In the genomic region with DNA sequence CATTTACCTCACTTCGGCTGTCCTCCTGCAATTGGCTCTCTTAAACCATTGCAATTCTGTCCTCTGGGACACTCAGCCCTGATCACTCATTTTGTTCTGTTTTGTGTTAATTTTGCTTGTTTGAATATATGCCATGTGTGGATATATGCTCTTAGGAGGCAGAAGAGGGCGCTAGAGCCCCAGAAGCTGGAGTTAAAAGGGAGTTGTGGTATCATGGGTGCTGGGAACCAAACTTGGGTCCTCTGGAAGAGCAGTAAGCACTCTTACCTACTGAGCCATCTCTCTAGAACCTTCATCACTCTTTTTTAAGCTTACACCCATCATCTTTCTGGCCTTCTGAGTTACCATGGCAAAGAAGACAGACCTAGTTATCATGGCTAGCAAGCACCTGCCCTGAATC, we compare ENCODE assay signal across 29 mouse cellular contexts. TPM values are rescaled to one million over a fixed set of nuclear protein-coding genes. Genes with fewer than 3 reads are reported as not detected.
DNase-seq lines count a peak whose midpoint lies in the region; ATAC-seq and TF ChIP-seq lines count a peak whose summit lies in the region.
"Had no signal": no experiment of that assay in that cellular context is flagged by ENCODE, and none has a peak within 500 bp of the region (broad histone marks: within the 10 kb centered on the region; RNA-seq: fewer than 3 reads in every experiment).

No protein-coding gene starts in this region.

- H3K27me3 ChIP-seq in lung, postnatal 0 days (replicated peaks; ENCODE audit: insufficient read depth, low read length), result peaks cover 7% of the 10 kb centered on the region; the same call in 1 of the 2 replicates
- no peaks in the 10 kb centered on the region for H3K27me3 ChIP-seq in ES-Bruce4 (ENCODE audit: control insufficient read depth, insufficient read depth, low read length, poor library complexity, severe bottlenecking)
- peaks cover 68% of the 10 kb centered on the region for H3K27me3 ChIP-seq in limb, embryonic 10.5 days (ENCODE audit: low read depth, poor library complexity, severe bottlenecking)
- no peaks in the 10 kb centered on the region for H3K27me3 ChIP-seq in cerebellum, adult 2 months (ENCODE audit: control insufficient read depth, insufficient read depth, low read length)

- no peak overlapping the region for H3K4me3 ChIP-seq in lung, postnatal 0 days (ENCODE audit: low read depth, low read length)
- peak overlapping the region; percentile 16 for H3K4me3 ChIP-seq in ES-Bruce4 (ENCODE audit: low read depth, low read length)
- no peak overlapping the region for H3K4me3 ChIP-seq in limb, embryonic 10.5 days
- no peak overlapping the region for H3K4me3 ChIP-seq in cerebellum, adult 2 months (replicated peaks; ENCODE audit: insufficient read depth, low read depth, low read length)
- H3K4me3 ChIP-seq: embryonic facial prominence, embryonic 13.5 days; forebrain, embryonic 10.5 days; heart, embryonic 10.5 days; heart, embryonic 15.5 days; liver, embryonic 13.5 days; midbrain, embryonic 10.5 days had no signal

- no peak for TF ChIP-seq EP300 in lung, postnatal 0 days (IDR thresholded peaks at IDR 0.05)
- TF ChIP-seq EP300 in ES-Bruce4 (IDR thresholded peaks at IDR 0.05; ENCODE audit: insufficient read depth, low read depth, low read length), result no peak

- TF ChIP-seq CTCF in lung, postnatal 0 days (IDR thresholded peaks at IDR 0.05), result 0 out of 2 replicates have a peak, but pooled peaks have one; percentile 6
- peak; percentile 8 for TF ChIP-seq CTCF in ES-Bruce4 (IDR thresholded peaks at IDR 0.05; ENCODE audit: low read depth, low read length)
- no peak for TF ChIP-seq CTCF in cerebellum, adult 2 months (IDR thresholded peaks at IDR 0.05; ENCODE audit: borderline replicate concordance, insufficient read depth, low read depth, low read length)

- no peak overlapping the region for H3K9ac ChIP-seq in lung, postnatal 0 days (replicated peaks; ENCODE audit: low read depth)
- H3K9ac ChIP-seq in ES-Bruce4 (ENCODE audit: low read depth, poor library complexity, severe bottlenecking), result no peak overlapping the region
- H3K9ac ChIP-seq: embryonic facial prominence, embryonic 13.5 days; heart, embryonic 15.5 days; liver, embryonic 13.5 days had no signal

- 66% methylated on average over 2 of the region's 2 CpGs for WGBS in lung, postnatal 0 days
- WGBS in limb, embryonic 10.5 days, result 74% methylated on average over 2 of the region's 2 CpGs
- WGBS in cerebellum, adult 2 months, result 62% methylated on average over 2 of the region's 2 CpGs

- H3K4me1 ChIP-seq in lung, postnatal 0 days (ENCODE audit: insufficient read depth, low read depth, low read length), result peaks cover 13% of the 10 kb centered on the region; the same call in 1 of the 2 replicates
- no peaks in the 10 kb centered on the region for H3K4me1 ChIP-seq in ES-Bruce4 (ENCODE audit: control insufficient read depth, insufficient read depth, low read length)
- H3K4me1 ChIP-seq in limb, embryonic 10.5 days, result peaks cover 44% of the 10 kb centered on the region
- H3K4me1 ChIP-seq in cerebellum, adult 2 months (ENCODE audit: control insufficient read depth, insufficient read depth, low read length), result no peaks in the 10 kb centered on the region

- no peaks in the 10 kb centered on the region for H3K9me3 ChIP-seq in lung, postnatal 0 days (ENCODE audit: low read length)
- no peaks in the 10 kb centered on the region for H3K9me3 ChIP-seq in ES-Bruce4 (replicated peaks; ENCODE audit: control insufficient read depth, insufficient read depth, low read length, poor library complexity, severe bottlenecking)
- H3K9me3 ChIP-seq in limb, embryonic 10.5 days (replicated peaks), result no peaks in the 10 kb centered on the region
- H3K9me3 ChIP-seq: embryonic facial prominence, embryonic 13.5 days; heart, embryonic 10.5 days; heart, embryonic 15.5 days; liver, embryonic 13.5 days; midbrain, embryonic 10.5 days had no signal

- peak; percentile 81 for DNase-seq in heart, adult 11 months
- no peak for DNase-seq in heart, adult 9 months (ENCODE audit: low spot score in 2 of 2)
- DNase-seq in lung, postnatal 0 days (ENCODE audit: low spot score), result no peak
- DNase-seq in lung, postnatal 36 days, result no peak
- DNase-seq in R1 (ENCODE audit: low read depth, low spot score), result peak; percentile 66
- DNase-seq in limb, embryonic 10.5 days (ENCODE audit: low spot score), result no peak
- no peak for DNase-seq in cerebellum, adult 2 months
- DNase-seq: adrenal gland, postnatal 25 days; cerebellum, adult 18-20 months; cerebellum, postnatal 36 days; kidney, adult 8-10 months; kidney, postnatal 10 days; layer of hippocampus, adult 9-11 months; liver, embryonic 13.5 days; lung, adult 2 months; lung, postnatal 14 days; thymus, adult 18-20 months; thymus, postnatal 25 days had no signal

- no peak for ATAC-seq in lung, postnatal 0 days
- ATAC-seq: CD4-positive, CD25-positive, alpha-beta regulatory T cell, adult 4 months; forebrain, embryonic 16.5 days; hindbrain, embryonic 16.5 days had no signal

- H3K4me2 ChIP-seq in lung, postnatal 0 days (replicated peaks; ENCODE audit: low read depth, low read length), result no peak overlapping the region
- H3K4me2 ChIP-seq: embryonic facial prominence, embryonic 13.5 days; heart, embryonic 15.5 days; liver, embryonic 13.5 days had no signal

- no peak for TF ChIP-seq POLR2A in ES-Bruce4 (IDR thresholded peaks at IDR 0.05; ENCODE audit: insufficient read depth, low read length)
- no peak for TF ChIP-seq POLR2A in cerebellum, adult 2 months (IDR thresholded peaks at IDR 0.05; ENCODE audit: borderline replicate concordance, insufficient read depth, low read length)

- H3K36me3 ChIP-seq in lung, postnatal 0 days (ENCODE audit: insufficient read depth, low read length), result no peaks in the 10 kb centered on the region
- H3K36me3 ChIP-seq in ES-Bruce4 (ENCODE audit: control insufficient read depth, insufficient read depth, low read length, poor library complexity, severe bottlenecking), result no peaks in the 10 kb centered on the region
- no peaks in the 10 kb centered on the region for H3K36me3 ChIP-seq in limb, embryonic 10.5 days
- H3K36me3 ChIP-seq: embryonic facial prominence, embryonic 13.5 days; forebrain, embryonic 10.5 days; heart, embryonic 10.5 days; heart, embryonic 15.5 days; liver, embryonic 13.5 days; midbrain, embryonic 10.5 days had no signal

- no peak overlapping the region for H3K27ac ChIP-seq in lung, postnatal 0 days (ENCODE audit: low read length)
- peak overlapping the region; percentile 83 for H3K27ac ChIP-seq in ES-Bruce4 (ENCODE audit: insufficient read depth, low read length)
- no peak overlapping the region for H3K27ac ChIP-seq in limb, embryonic 10.5 days
- H3K27ac ChIP-seq in cerebellum, adult 2 months (ENCODE audit: insufficient read depth, low read length), result no peak overlapping the region
- H3K27ac ChIP-seq: embryonic facial prominence, embryonic 13.5 days; forebrain, embryonic 10.5 days; heart, embryonic 10.5 days; heart, embryonic 15.5 days; liver, embryonic 13.5 days; midbrain, embryonic 10.5 days had no signal

RNA-seq across cellular contexts. Expression of a gene that starts 1.9 kb away (rescaled TPM):
- not detected in 2 replicates for polyA plus RNA-seq in lung, postnatal 0 days (2015; fragmentation: Nextera tagmentation; extraction: Ambion mirVana)
- polyA plus RNA-seq in ES-Bruce4 (2011; ENCODE audit: insufficient read depth, insufficient read length, low read depth, missing spikeins), result 15.8 and 17.1 TPM in 2 replicates
- polyA plus RNA-seq in limb, embryonic 10.5 days (2016; fragmentation: Nextera tagmentation; extraction: Ambion mirVana), result not detected in 2 replicates
- 0.38 TPM in 1 of 2 replicates, not detected in the other for polyA plus RNA-seq in cerebellum, adult 2 months (2012; rRNA removed)
- polyA plus RNA-seq: CD4-positive, CD25-positive, alpha-beta regulatory T cell, adult 4 months; embryonic facial prominence, embryonic 13.5 days; forebrain, embryonic 16.5 days; heart, embryonic 15.5 days; hindbrain, embryonic 16.5 days; limb, embryonic 14.5 days; lung, adult 2 months; neural tube, embryonic 14.5 days had no signal

RNA-seq across cellular contexts. Expression of a gene that starts 3.3 kb away (rescaled TPM):
- 31.1 and 31.2 TPM in 2 replicates for polyA plus RNA-seq in lung, postnatal 0 days (2015; fragmentation: Nextera tagmentation; extraction: Ambion mirVana)
- polyA plus RNA-seq in ES-Bruce4 (2011; ENCODE audit: insufficient read depth, insufficient read length, low read depth, missing spikeins), result 43.6 and 44.5 TPM in 2 replicates
- polyA plus RNA-seq in limb, embryonic 10.5 days (2016; fragmentation: Nextera tagmentation; extraction: Ambion mirVana), result 46.1 and 61.2 TPM in 2 replicates
- 41.6 and 43.7 TPM in 2 replicates for polyA plus RNA-seq in cerebellum, adult 2 months (2012; rRNA removed)

RNA-seq across cellular contexts. Expression of a gene that starts 21.7 kb away (rescaled TPM):
- 99.9 and 103 TPM in 2 replicates for polyA plus RNA-seq in lung, postnatal 0 days (2015; fragmentation: Nextera tagmentation; extraction: Ambion mirVana)
- polyA plus RNA-seq in ES-Bruce4 (2011; ENCODE audit: insufficient read depth, insufficient read length, low read depth, missing spikeins), result 66.8 and 72.5 TPM in 2 replicates
- polyA plus RNA-seq in limb, embryonic 10.5 days (2016; fragmentation: Nextera tagmentation; extraction: Ambion mirVana), result 6.7 and 10.6 TPM in 2 replicates
- 26.9 and 28.2 TPM in 2 replicates for polyA plus RNA-seq in cerebellum, adult 2 months (2012; rRNA removed)

Comparison
In these comparisons a context has a peak if more than half of its experiments do, and no peak if none do; other contexts are left out.
1. DNase-seq: peak in heart, adult 11 months (single experiment) and R1 (single experiment); none in heart, adult 9 months (0 of 2), lung, postnatal 0 days (single experiment), lung, postnatal 36 days (single experiment), limb, embryonic 10.5 days (single experiment) and cerebellum, adult 2 months (0 of 2).
2. RNA of a gene that starts 1.9 kb away (polyA plus RNA-seq): 15.8 to 17.1 TPM in ES-Bruce4; not detected in limb, embryonic 10.5 days, not detected in lung, postnatal 0 days and 0.38 TPM in cerebellum, adult 2 months; every median in the first group is over 10 times any median in the second.